Mouse (Mus musculus): ENCODE results near the gene Slc35e1. TPM values are rescaled to one million over a fixed set of nuclear protein-coding genes. Genes with fewer than 3 reads are reported as not detected.

The Slc35e1 gene
- 10 to 100 TPM; 48.0 to 51.1 TPM for total RNA-seq (2021)
- long read RNA-seq, experiment 1, full-length matches to known transcripts = 93 of 102 reads
- long read RNA-seq, experiment 1, partial matches to known transcripts = 0 of 102 reads
- long read RNA-seq, experiment 1, other reads (novel, unspliced or antisense) = 9 of 102 reads
- long read RNA-seq, experiment 2, full-length matches to known transcripts = 88 of 100 reads
- long read RNA-seq, experiment 2, partial matches to known transcripts = 0 of 100 reads
- long read RNA-seq, experiment 2, other reads (novel, unspliced or antisense) = 12 of 100 reads

DNA sequence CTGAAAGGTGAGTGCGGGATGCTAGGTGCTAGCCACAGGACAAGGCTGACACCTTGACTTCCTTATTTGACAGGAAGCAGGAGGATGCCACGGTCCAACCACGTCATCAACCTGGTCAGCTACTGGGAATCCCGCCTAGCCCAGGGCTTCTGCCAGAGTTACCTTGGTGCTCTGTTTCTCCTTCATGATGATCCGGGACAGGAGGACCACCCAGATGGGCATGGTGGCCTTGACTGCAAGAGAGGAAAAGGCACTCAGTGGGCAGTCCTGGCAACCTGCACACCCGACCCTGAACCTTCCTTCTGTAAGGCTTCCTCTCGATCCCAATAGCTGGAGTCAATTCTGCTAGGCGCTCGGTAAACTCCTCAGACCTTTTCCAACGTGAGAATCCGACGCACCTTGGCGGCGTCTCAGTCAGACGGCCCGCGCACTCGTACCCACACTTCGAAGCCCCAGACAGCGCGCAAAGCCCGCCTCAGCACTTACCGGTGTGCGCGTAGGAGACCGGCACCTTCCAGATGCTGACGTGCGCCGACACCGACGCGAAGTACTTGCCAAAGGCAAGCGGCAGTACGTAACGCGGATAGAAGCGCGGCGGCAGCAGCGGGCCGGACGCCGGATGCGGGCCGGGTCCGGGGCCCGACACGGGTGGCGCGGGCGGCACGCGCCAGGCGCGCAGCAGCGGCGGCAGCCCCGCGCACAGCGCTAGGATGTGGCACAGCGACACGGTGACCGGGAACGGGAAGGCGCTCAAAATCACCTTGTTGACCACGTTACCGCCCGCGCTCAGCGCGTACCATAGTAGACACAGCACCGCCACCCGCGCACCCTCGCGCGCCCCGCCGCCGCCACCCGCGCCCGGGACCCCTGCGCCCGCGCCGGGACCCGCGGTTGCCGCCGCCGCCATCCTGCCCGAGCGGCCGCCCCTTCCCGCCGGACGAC lies at the start of gene Slc35e1:
Slc35e1 (minus strand) TSS at position 935 of the 942 bp plus-strand sequence.
- DNase-seq (ENCODE audit: low spot score) = peak; percentile 30

GRCm38 (mm10) chr8:72539234-72539633 lies 46.8 kb upstream of the Slc35e1 start:
- DNase-seq (ENCODE audit: low spot score) = no peak

- no peak for DNase-seq (ENCODE audit: low spot score)
These were observed 42.5 kb upstream of the Slc35e1 start for GRCm38 (mm10) chr8:72534888-72535287.

DNA sequence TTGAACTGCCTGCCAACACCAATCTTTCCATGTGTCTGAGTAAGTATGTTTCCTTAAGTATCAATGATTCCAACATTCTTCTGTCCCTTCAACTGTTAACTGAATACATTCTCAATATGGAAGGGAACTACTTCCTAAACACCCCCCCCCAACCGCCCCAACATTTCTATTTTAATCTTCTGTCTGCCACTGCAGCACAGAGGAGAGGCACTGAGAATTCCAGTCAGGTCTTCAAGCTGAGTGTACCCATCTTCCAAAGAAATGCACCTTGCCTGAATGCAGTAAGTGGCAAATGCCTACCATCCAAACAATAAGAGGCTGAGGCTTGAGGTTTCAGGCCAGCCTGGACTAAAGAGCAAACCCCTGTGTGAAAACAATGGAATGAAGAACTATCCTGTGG lies 39.7 kb upstream of the Slc35e1 start:
- DNase-seq (ENCODE audit: low spot score) = no peak

GRCm38 (mm10) chr8:72521888-72522287 lies 29.5 kb upstream of the Slc35e1 start:
- DNase-seq (ENCODE audit: low spot score) = no peak

DNA sequence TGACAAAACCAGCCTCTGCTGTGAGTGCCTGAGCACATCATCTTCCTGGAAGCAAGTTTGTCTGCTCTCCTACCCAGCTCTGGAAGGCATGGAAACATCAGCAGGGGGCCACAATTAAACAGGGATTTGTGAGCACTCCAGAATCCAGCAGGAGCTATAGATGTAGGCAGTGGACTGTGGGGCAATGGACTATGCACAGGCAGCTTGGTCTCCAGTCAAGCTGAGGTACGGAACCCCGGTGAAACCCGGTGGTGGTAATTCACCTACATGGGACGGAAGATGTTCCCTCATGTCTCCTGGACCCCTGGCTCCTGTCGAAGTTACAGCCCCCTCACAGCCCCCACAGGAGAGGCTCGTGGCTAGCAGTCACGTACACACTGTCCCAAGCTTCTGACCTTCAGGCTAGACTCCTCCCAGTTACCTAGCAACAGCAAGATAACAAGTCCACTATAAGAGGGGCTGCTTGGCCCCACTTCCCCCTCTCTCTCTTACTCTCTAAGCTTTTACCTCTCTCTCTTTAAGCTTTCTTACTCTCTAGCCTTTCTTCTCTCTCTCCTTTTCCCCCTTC lies 25.1 kb upstream of the Slc35e1 start:
- no peak for DNase-seq (ENCODE audit: low spot score)

GRCm38 (mm10) chr8:72513158-72513557 lies 20.7 kb upstream of the Slc35e1 start:
- DNase-seq (ENCODE audit: low spot score) = no peak

GRCm38 (mm10) chr8:72512648-72513047 lies 20.2 kb upstream of the Slc35e1 start:
- DNase-seq (ENCODE audit: low spot score) = peak; percentile 40

- no peak for DNase-seq (ENCODE audit: low spot score)
These were observed 15.1 kb upstream of the Slc35e1 start for GRCm38 (mm10) chr8:72507505-72507904.

- DNase-seq (ENCODE audit: low spot score) = no peak
These were observed 12.4 kb upstream of the Slc35e1 start for GRCm38 (mm10) chr8:72504637-72505314.

- DNase-seq (ENCODE audit: low spot score) = no peak
These were observed 11.7 kb upstream of the Slc35e1 start for GRCm38 (mm10) chr8:72504137-72504536.

- peak; percentile 51 for DNase-seq (ENCODE audit: low spot score)
These were observed 8.1 kb upstream of the Slc35e1 start for GRCm38 (mm10) chr8:72500521-72500931.

DNA sequence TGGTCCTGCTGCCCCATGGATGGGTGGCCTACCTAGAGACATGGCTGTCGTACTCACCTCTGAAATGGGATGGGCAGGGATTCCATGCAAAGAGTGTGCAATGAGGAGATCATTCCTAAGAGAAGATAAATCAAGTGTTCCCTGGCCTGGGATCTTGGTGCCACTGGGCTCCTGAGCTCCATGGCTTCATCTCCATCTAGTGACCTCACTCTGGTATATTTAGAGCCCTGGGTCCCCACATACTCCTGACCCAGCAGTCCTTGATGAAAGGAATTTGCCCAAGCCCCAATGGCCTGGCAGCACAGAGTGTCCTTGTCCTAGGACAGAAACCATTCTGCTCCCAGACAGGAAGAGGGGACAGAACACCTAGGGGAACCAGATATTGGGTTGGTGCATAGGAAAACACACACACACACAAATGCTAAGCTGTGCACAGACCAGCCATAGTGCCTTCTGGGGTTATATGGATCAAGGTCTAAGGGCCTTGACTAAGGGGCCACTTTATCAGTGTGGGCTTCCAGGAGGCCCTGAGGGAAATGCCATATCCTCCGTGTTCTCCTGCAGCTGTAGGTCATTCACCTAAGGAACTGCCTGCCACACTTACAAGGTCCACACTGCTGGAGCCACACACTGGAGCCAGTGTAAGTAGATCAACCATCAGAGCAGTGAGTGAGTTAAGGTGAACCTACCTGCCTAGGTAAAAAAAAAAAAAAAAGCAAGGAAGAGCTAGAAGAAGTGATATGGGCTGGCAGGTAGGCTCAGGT lies 7.3 kb upstream of the Slc35e1 start:
- peak; percentile 86 for DNase-seq (ENCODE audit: low spot score)

GRCm38 (mm10) chr8:72498527-72498926 lies 6.1 kb upstream of the Slc35e1 start:
- DNase-seq (ENCODE audit: low spot score) = no peak

GRCm38 (mm10) chr8:72497911-72498310 lies 5.5 kb upstream of the Slc35e1 start:
- no peak for DNase-seq (ENCODE audit: low spot score)

- no peak for DNase-seq (ENCODE audit: low spot score)
These were observed 3.8 kb upstream of the Slc35e1 start for GRCm38 (mm10) chr8:72496217-72496616.

- no peak for DNase-seq (ENCODE audit: low spot score)
These were observed 3.1 kb upstream of the Slc35e1 start for GRCm38 (mm10) chr8:72495411-72496111.

GRCm38 (mm10) chr8:72493381-72493780 lies 967 bp upstream of the Slc35e1 start:
- no peak for DNase-seq (ENCODE audit: low spot score)

GRCm38 (mm10) chr8:72492622-72493081 lies 238 bp upstream of the Slc35e1 start:
- DNase-seq (ENCODE audit: low spot score) = peak; percentile 99

- DNase-seq (ENCODE audit: low spot score) = no peak
These were observed 1.4 kb downstream of the Slc35e1 start for GRCm38 (mm10) chr8:72491017-72491416.

Data from gastrocnemius, adult 18-20 months (tissue).